Mouse (Mus musculus) CH12.LX (cell line): Measurements from ENCODE around the gene Prdx2. TPM values are rescaled to one million over a fixed set of nuclear protein-coding genes. Genes with fewer than 3 reads are reported as not detected.

ENCODE experiments used
- DNase-seq: peaks from one replicate; pipeline ENCODE4 v3.0.0-alpha.2; 2013; ENCODE audit errors: extremely low read depth
- H3K27ac ChIP-seq: 2 replicates; pipeline ENCODE4 v1.5.1; 2012; ENCODE audit warnings: low read depth, mild to moderate bottlenecking, control low read depth, moderate library complexity; ENCODE audit not compliant: insufficient read depth
- H3K27me3 ChIP-seq: replicated peaks from 2 replicates; pipeline ENCODE3; 2012; ENCODE audit warnings: inconsistent platforms
- H3K36me3 ChIP-seq, 2 experiments: replicated peaks in 1 of 2; 2 replicates each; pipeline versions ENCODE3 to v1.6.1; 2012; ENCODE audit warnings: inconsistent platforms in 1 of 2, low read length in 1 of 2, mild to moderate bottlenecking in 1 of 2, mixed read lengths in 1 of 2, moderate library complexity in 1 of 2; ENCODE audit not compliant: control insufficient read depth in 1 of 2, insufficient read depth in 1 of 2
- H3K4me1 ChIP-seq, 2 experiments: 2 replicates each; pipeline ENCODE4 v1.6.1; 2012; ENCODE audit warnings: inconsistent platforms in 1 of 2, moderate library complexity in 1 of 2; ENCODE audit not compliant: insufficient read depth in 2 of 2, control insufficient read depth in 1 of 2
- H3K4me2 ChIP-seq: 2 replicates; pipeline ENCODE4 v1.6.1; 2012; ENCODE audit warnings: low read depth, mild to moderate bottlenecking, control low read depth; ENCODE audit not compliant: poor library complexity, insufficient read depth, severe bottlenecking
- H3K4me3 ChIP-seq, 3 experiments: fragments of 150-350 bp in 1 of 3; sonication (generic) in 1 of 3; replicated peaks in 1 of 3; 2 replicates each; pipeline versions ENCODE3 to v1.5.1; 2011 to 2012; ENCODE audit warnings: low read depth in 2 of 3, low read length in 2 of 3, mild to moderate bottlenecking in 2 of 3, moderate library complexity in 2 of 3, control low read depth in 1 of 3, improper control_type of control experiment in 1 of 3, inconsistent platforms in 1 of 3, mixed read lengths in 1 of 3; ENCODE audit not compliant: poor library complexity in 1 of 3
- H3K79me2 ChIP-seq: replicated peaks from 2 replicates; pipeline ENCODE4 v1.6.1; 2012; ENCODE audit warnings: mild to moderate bottlenecking, moderate library complexity; ENCODE audit not compliant: control insufficient read depth, poor library complexity, insufficient read depth, severe bottlenecking; ENCODE audit errors: extremely low read depth
- H3K9ac ChIP-seq: 2 replicates; pipeline ENCODE4 v1.6.1; 2012; ENCODE audit warnings: low read depth, mild to moderate bottlenecking, control low read depth, moderate library complexity; ENCODE audit not compliant: insufficient read depth
- H3K9me3 ChIP-seq: replicated peaks from 2 replicates; pipeline ENCODE3; 2012; ENCODE audit warnings: low read length, inconsistent platforms, mixed read lengths
- BHLHE40 ChIP-seq: IDR thresholded peaks from 2 replicates; pipeline ENCODE4 v1.6.1; 2011; ENCODE audit warnings: mild to moderate bottlenecking, low read depth, low read length, improper control_type of control experiment
- CHD2 ChIP-seq: IDR thresholded peaks from 2 replicates; pipeline ENCODE4 v1.6.1; 2011; ENCODE audit warnings: low read length, improper control_type of control experiment
- CTCF ChIP-seq, 2 experiments: IDR thresholded peaks in 1 of 2; conservative IDR thresholded peaks in 1 of 2; 2 replicates each; pipeline ENCODE4 v1.5.1; 2011 to 2012; ENCODE audit warnings: low read depth in 2 of 2, low read length in 2 of 2, improper control_type of control experiment in 1 of 2, inconsistent platforms in 1 of 2, mild to moderate bottlenecking in 1 of 2, moderate library complexity in 1 of 2
- ELF1 ChIP-seq: IDR thresholded peaks from 2 replicates; pipeline ENCODE4 v1.6.1; 2014; ENCODE audit warnings: low read depth, mild to moderate bottlenecking, inconsistent platforms, low read length, improper control_type of control experiment
- HCFC1 ChIP-seq: IDR thresholded peaks from 2 replicates; pipeline ENCODE4 v1.6.1; 2012; ENCODE audit warnings: low read depth, mild to moderate bottlenecking, inconsistent platforms, low read length, improper control_type of control experiment
- IRF4 ChIP-seq: IDR thresholded peaks from 2 replicates; pipeline ENCODE4 v1.6.1; 2014; ENCODE audit warnings: low read depth, mild to moderate bottlenecking, inconsistent platforms, low read length, improper control_type of control experiment
- MEF2A ChIP-seq: IDR thresholded peaks from 2 replicates; pipeline ENCODE4 v1.6.1; 2014; ENCODE audit warnings: low read depth, mild to moderate bottlenecking, inconsistent platforms, low read length, improper control_type of control experiment, borderline replicate concordance
- POLR2A ChIP-seq: IDR thresholded peaks from 2 replicates; pipeline ENCODE4 v1.6.1; 2011; ENCODE audit warnings: low read depth, mild to moderate bottlenecking, improper control_type of control experiment, low read length
- POLR2AphosphoS2 ChIP-seq: IDR thresholded peaks from 2 replicates; pipeline ENCODE4 v1.6.1; 2011; ENCODE audit warnings: low read depth, low read length, improper control_type of control experiment
- RAD21 ChIP-seq: IDR thresholded peaks from 2 replicates; pipeline ENCODE4 v1.6.1; 2011; ENCODE audit warnings: low read depth, mild to moderate bottlenecking, low read length, improper control_type of control experiment, moderate library complexity
- SMC3 ChIP-seq: IDR thresholded peaks from 2 replicates; pipeline ENCODE4 v1.6.1; 2011; ENCODE audit warnings: low read depth, low read length, improper control_type of control experiment
- TBP ChIP-seq: conservative IDR thresholded peaks from 2 replicates; pipeline ENCODE4 v1.6.1; 2011; ENCODE audit warnings: low read depth, low read length, improper control_type of control experiment
- USF1 ChIP-seq: IDR thresholded peaks from 2 replicates; pipeline ENCODE4 v1.6.1; 2014; ENCODE audit warnings: low read depth, mild to moderate bottlenecking, inconsistent platforms, low read length, improper control_type of control experiment
- ZC3H11A ChIP-seq: IDR thresholded peaks from 2 replicates; pipeline ENCODE4 v1.6.1; 2012; ENCODE audit warnings: low read depth, mild to moderate bottlenecking, inconsistent platforms, low read length, improper control_type of control experiment
- ZKSCAN1 ChIP-seq: IDR thresholded peaks from 2 replicates; pipeline ENCODE4 v1.6.1; 2012; ENCODE audit warnings: low read depth, inconsistent platforms, low read length, improper control_type of control experiment, borderline replicate concordance
- ZMIZ1 ChIP-seq: IDR thresholded peaks from 2 replicates; pipeline ENCODE4 v1.6.1; 2012; ENCODE audit warnings: low read depth, mild to moderate bottlenecking, inconsistent platforms, low read length, improper control_type of control experiment
- dilution Hi-C: fragments of 300-500 bp; cut with MboI; formaldehyde crosslinking; loops from 2 replicates; pipeline ENCODE4 v1.14.3; 2020; ENCODE audit warnings: low sequenced_read_pairs; ENCODE audit not compliant: extremely low pct_unique_long_range_greater_than_20kb, extremely low pct_ligation_motif_present
- in situ Hi-C: fragments of 300-500 bp; cut with MboI; formaldehyde crosslinking; loops from 3 replicates; pipeline ENCODE4 v1.14.3; 2019; ENCODE audit warnings: low sequenced_read_pairs, low pct_ligation_motif_present, low pct_unique_long_range_greater_than_20kb, mixed read lengths
- polyA plus RNA-seq: library from polyadenylated mRNA; unstranded; fragments of >175 nt; gene quantifications from 2 replicates; pipeline ENCODE4 v1.2.1, GENCODE M21; 2012; ENCODE audit warnings: low read depth; ENCODE audit not compliant: insufficient read length
- total RNA-seq, 2 experiments: library from RNA; depleted of rRNA; stranded (reverse); fragments of 300-350 nt in 1 of 2; fragments of >200 nt in 1 of 2; gene quantifications; 2 replicates each; pipeline ENCODE4 v1.2.3; 2012 to 2014

Gene Prdx2
- total and polyA plus RNA-seq, 3 experiments: 158 to 232 (median 218) TPM

DNA sequence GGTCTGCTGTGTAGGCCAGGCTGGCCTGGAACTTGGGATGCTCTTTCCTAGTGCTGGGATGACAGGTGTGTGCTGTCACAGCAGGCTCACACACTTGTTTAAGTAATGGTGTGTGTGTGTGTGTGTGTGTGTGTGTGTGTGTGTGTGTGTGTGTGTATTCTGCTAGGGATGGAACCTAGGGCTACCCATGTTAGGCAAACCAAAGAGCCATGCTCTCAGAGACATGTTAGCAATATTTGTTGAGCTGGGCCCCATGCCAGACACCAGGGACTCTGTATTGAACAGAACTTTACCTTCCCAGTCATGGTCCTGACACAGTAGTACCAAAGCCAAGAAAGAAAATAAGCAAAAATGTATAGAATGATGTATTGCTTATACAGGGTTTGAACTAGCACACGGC lies 41.9 kb upstream of the Prdx2 start:
- no peak overlapping the region for H3K9ac ChIP-seq
- no peak for DNase-seq
- dilution Hi-C loops: no loop called here

GRCm38 (mm10) chr8:84928456-84929306 lies 40.7 kb upstream of the Prdx2 start:
- Histone ChIP-seq H3K4me3 (peak overlapping the region in 1 of 3 experiments; percentile 33), H3K36me3 (no peaks in the 10 kb centered on the region), H3K9ac (no peak overlapping the region), H3K27me3 (peaks cover 38% of the 10 kb centered on the region), H3K79me2 (no peaks in the 10 kb centered on the region), H3K4me1 (peaks cover 5% of the 10 kb centered on the region in 2 experiments; a peak in 3 of 4 replicates), H3K27ac (no peak overlapping the region), H3K4me2 (peak overlapping the region; percentile 93), H3K9me3 (no peaks in the 10 kb centered on the region)
- dilution Hi-C loops (no loop called here), in situ Hi-C loops (no loop called here)
- DNase-seq: peak; percentile 54
- TF ChIP-seq USF1 (no peak), RAD21 (peak; percentile 42), ZC3H11A (no peak), CTCF (conservative IDR thresholded peaks at IDR 0.05 in 1 of 2, IDR thresholded peaks at IDR 0.05 in 1 of 2; ENCODE audit: low read depth in 2 of 2, low read length in 2 of 2) (peak in 1 of 2 experiments; percentile 73; a peak in 2 of 4 replicates), CHD2 (peak; percentile 63), TBP (no peak), IRF4 (peak; percentile 60), SMC3 (peak; percentile 61), BHLHE40 (peak; percentile 65; the same call in 1 of the 2 replicates)

More for the DNA sequence above, 41.9 kb upstream of the Prdx2 start:
- Histone ChIP-seq H3K27me3 (peaks cover 32% of the 10 kb centered on the region), H3K4me1 (peaks cover 5 to 6% of the 10 kb centered on the region in 2 experiments; a peak in 3 of 4 replicates), H3K36me3 (no peaks in the 10 kb centered on the region), H3K4me2 (no peak overlapping the region), H3K27ac (no peak overlapping the region), H3K4me3 (no peak overlapping the region), H3K9me3 (no peaks in the 10 kb centered on the region), H3K79me2 (no peaks in the 10 kb centered on the region)
- in situ Hi-C loops: no loop called here
- TF ChIP-seq HCFC1 (no peak), POLR2A (no peak), ZKSCAN1 (no peak), ELF1 (no peak), IRF4 (no peak), MEF2A (no peak), POLR2AphosphoS2 (no peak), BHLHE40 (no peak), ZMIZ1 (no peak)
